Mouse (Mus musculus): ENCODE measurements around the gene Vmn1r218.

- no peak for TF ChIP-seq CTCF (IDR thresholded peaks at IDR 0.05; ENCODE audit: insufficient read depth, low read depth, low read length)
- TF ChIP-seq POLR2A (IDR thresholded peaks at IDR 0.05; ENCODE audit: insufficient read depth, low read depth, low read length): no peak
Observed at GRCm38 (mm10) chr13:23133099-23133498, at the start of gene Vmn1r218.
